Mouse (Mus musculus) olfactory bulb, adult 2 months (tissue): Measurements from ENCODE around the gene Capn9.

ENCODE experiments used
- CTCF ChIP-seq: fragments of 200-500 bp; IDR thresholded peaks from 2 replicates; pipeline ENCODE4 v1.5.1; 2012; ENCODE audit warnings: low read depth, mild to moderate bottlenecking, low read length, moderate library complexity; ENCODE audit not compliant: insufficient read depth
- POLR2A ChIP-seq: fragments of 200-500 bp; IDR thresholded peaks from 2 replicates; pipeline ENCODE4 v1.6.1; 2012; ENCODE audit warnings: mild to moderate bottlenecking, low read depth, low read length, moderate library complexity; ENCODE audit not compliant: insufficient read depth

DNA sequence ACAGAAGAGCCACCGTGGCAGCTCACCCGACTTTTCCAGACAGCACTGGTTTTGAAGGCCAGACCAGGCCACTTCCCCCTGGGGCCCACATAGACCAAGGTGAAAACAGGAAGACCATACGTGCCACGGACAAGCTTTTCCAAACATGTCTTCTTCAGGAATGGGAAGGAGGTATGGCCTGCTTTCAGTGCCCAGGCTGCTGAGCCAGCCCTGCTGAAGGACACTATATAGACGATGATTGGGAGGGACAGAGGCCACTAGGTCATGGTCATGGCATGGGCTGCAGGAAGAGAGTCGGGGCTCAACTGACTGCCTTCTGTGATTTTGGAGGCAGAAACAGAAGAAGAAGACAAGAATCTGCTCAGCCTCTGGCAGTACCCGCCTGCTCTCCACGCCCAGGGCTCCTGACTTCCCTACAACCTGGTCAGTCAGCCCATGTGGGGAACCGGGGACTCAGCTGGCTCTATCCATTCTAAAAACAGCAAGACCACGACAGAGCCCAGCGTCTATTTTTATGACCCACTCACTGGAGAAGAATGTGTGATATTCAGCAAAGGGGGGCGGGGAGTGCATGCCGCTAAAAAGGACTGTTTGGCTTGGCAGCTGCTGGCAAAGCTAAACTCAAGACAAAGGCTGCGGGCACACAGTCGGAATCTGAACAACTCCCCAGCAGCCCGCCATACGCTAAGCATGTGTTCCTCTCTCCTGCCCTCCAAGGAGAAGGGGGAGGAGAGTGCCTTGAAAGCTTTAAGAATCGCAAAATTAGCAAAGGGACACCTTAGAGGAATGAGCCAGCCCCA, 67.8 kb downstream of the Capn9 start:
- TF ChIP-seq CTCF (no peak), POLR2A (no peak)
